Mouse (Mus musculus) ES-Bruce4 (cell line): ENCODE results near the gene Celsr2.

Experiments used
- CTCF ChIP-seq: IDR thresholded peaks from one replicate; pipeline ENCODE4 v1.8.1; 2011; ENCODE audit warnings: low read depth, low read length
- EP300 ChIP-seq: IDR thresholded peaks from 2 replicates; pipeline ENCODE4 v1.6.1; 2011; ENCODE audit warnings: low read depth, low read length; ENCODE audit not compliant: insufficient read depth

DNA sequence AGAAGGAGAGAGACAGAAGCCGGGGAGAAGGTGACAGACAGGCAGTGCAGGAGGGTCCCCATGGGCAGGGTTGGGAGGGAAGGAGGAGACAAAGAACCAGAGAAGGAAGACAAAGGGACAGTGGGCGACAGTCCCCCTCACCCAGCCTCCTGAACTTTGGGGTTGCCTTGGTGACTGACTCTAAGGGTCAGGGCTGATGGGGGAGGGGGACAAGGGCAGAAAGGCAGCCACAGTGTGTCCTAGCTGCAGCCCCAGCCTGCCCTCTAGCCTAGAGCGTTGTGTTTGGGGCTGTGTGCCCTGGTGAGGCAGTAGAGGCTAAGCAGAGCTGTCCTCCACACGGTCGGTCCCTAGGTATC, 5.0 kb downstream of the Celsr2 start:
- TF ChIP-seq EP300 (no peak), CTCF (no peak)
